Mouse (Mus musculus): ENCODE measurements around the gene Zbtb40. TPM values are rescaled to one million over a fixed set of nuclear protein-coding genes. Genes with fewer than 3 reads are reported as not detected.

Gene Zbtb40
- 4.3 and 4.4 TPM in 2 replicates for polyA plus RNA-seq (2015; fragmentation: Nextera tagmentation; extraction: Ambion mirVana)

- Histone ChIP-seq H3K27ac (ENCODE audit: low read length) (peak within 1 kb of the TSS; percentile 52), H3K4me3 (ENCODE audit: low read length) (peak within 1 kb of the TSS; percentile 99), H3K9ac (ENCODE audit: low read length) (peak within 1 kb of the TSS; percentile 86), H3K36me3 (ENCODE audit: control insufficient read depth, insufficient read depth, low read length) (no peaks in the 10 kb centered on the region), H3K9me3 (ENCODE audit: control insufficient read depth, low read length) (no peaks in the 10 kb centered on the region; the same call in 1 of the 2 replicates), H3K27me3 (ENCODE audit: control insufficient read depth, insufficient read depth, low read depth, low read length) (peaks cover 15% of the 10 kb centered on the region), H3K4me2 (ENCODE audit: low read depth, low read length) (peak within 1 kb of the TSS; percentile 69), H3K4me1 (replicated peaks; ENCODE audit: control insufficient read depth, insufficient read depth, low read length) (peaks cover 9% of the 10 kb centered on the region; the same call in 1 of the 2 replicates)
- peak; percentile 96 for ATAC-seq (ENCODE audit: low read depth)
- 1% methylated on average over 32 of the region's 32 CpGs for WGBS
Observed at GRCm38 (mm10) chr4:137048550-137049032, at the start of gene Zbtb40. Gene Zbtb40 (minus strand): TSS chr4:137048801.

- Histone ChIP-seq H3K4me1 (replicated peaks; ENCODE audit: control insufficient read depth, insufficient read depth, low read length) (no peaks in the 10 kb centered on the region), H3K9me3 (ENCODE audit: control insufficient read depth, low read length) (no peaks in the 10 kb centered on the region), H3K27ac (ENCODE audit: low read length) (no peak overlapping the region), H3K4me3 (ENCODE audit: low read length) (no peak overlapping the region), H3K36me3 (ENCODE audit: control insufficient read depth, insufficient read depth, low read length) (no peaks in the 10 kb centered on the region), H3K27me3 (ENCODE audit: control insufficient read depth, insufficient read depth, low read depth, low read length) (peaks cover 7% of the 10 kb centered on the region), H3K9ac (ENCODE audit: low read length) (no peak overlapping the region), H3K4me2 (ENCODE audit: low read depth, low read length) (no peak overlapping the region)
- WGBS: 13% methylated on average over 4 of the region's 4 CpGs
- no peak for ATAC-seq (ENCODE audit: low read depth)
Observed at GRCm38 (mm10) chr4:137097984-137098327, 49.4 kb upstream of the Zbtb40 start.

GRCm38 (mm10) chr4:137097246-137097983 is 48.8 kb upstream of the Zbtb40 start:
- no peaks in the 10 kb centered on the region for H3K9me3 ChIP-seq (ENCODE audit: control insufficient read depth, low read length)
- no peaks in the 10 kb centered on the region for H3K36me3 ChIP-seq (ENCODE audit: control insufficient read depth, insufficient read depth, low read length)
- no peaks in the 10 kb centered on the region for H3K4me1 ChIP-seq (replicated peaks; ENCODE audit: control insufficient read depth, insufficient read depth, low read length)
- no peak overlapping the region for H3K4me2 ChIP-seq (ENCODE audit: low read depth, low read length)
- H3K9ac ChIP-seq (ENCODE audit: low read length): no peak overlapping the region
- no peak for ATAC-seq (ENCODE audit: low read depth)
- no peak overlapping the region for H3K4me3 ChIP-seq (ENCODE audit: low read length)
- WGBS: 52% methylated on average over 17 of the region's 17 CpGs
- peaks cover 7% of the 10 kb centered on the region for H3K27me3 ChIP-seq (ENCODE audit: control insufficient read depth, insufficient read depth, low read depth, low read length)
- no peak overlapping the region for H3K27ac ChIP-seq (ENCODE audit: low read length)

- Histone ChIP-seq H3K9ac (ENCODE audit: low read length) (no peak overlapping the region), H3K4me1 (replicated peaks; ENCODE audit: control insufficient read depth, insufficient read depth, low read length) (no peaks in the 10 kb centered on the region), H3K4me3 (ENCODE audit: low read length) (no peak overlapping the region), H3K36me3 (ENCODE audit: control insufficient read depth, insufficient read depth, low read length) (no peaks in the 10 kb centered on the region), H3K27ac (ENCODE audit: low read length) (no peak overlapping the region), H3K9me3 (ENCODE audit: control insufficient read depth, low read length) (no peaks in the 10 kb centered on the region), H3K27me3 (ENCODE audit: control insufficient read depth, insufficient read depth, low read depth, low read length) (peaks cover 7% of the 10 kb centered on the region), H3K4me2 (ENCODE audit: low read depth, low read length) (no peak overlapping the region)
- ATAC-seq (ENCODE audit: low read depth): no peak
- WGBS: 40% methylated on average over 10 of the region's 10 CpGs
Observed at GRCm38 (mm10) chr4:137096353-137096752, 47.8 kb upstream of the Zbtb40 start.

GRCm38 (mm10) chr4:137085083-137085810 is 36.6 kb upstream of the Zbtb40 start:
- WGBS: 30% methylated on average over 18 of the region's 18 CpGs
- no peaks in the 10 kb centered on the region for H3K4me1 ChIP-seq (replicated peaks; ENCODE audit: control insufficient read depth, insufficient read depth, low read length)
- H3K9me3 ChIP-seq (ENCODE audit: control insufficient read depth, low read length): no peaks in the 10 kb centered on the region
- no peak overlapping the region for H3K4me2 ChIP-seq (ENCODE audit: low read depth, low read length)
- H3K27me3 ChIP-seq (ENCODE audit: control insufficient read depth, insufficient read depth, low read depth, low read length): peaks cover 4% of the 10 kb centered on the region
- ATAC-seq (ENCODE audit: low read depth): no peak
- no peak overlapping the region for H3K27ac ChIP-seq (ENCODE audit: low read length)
- no peaks in the 10 kb centered on the region for H3K36me3 ChIP-seq (ENCODE audit: control insufficient read depth, insufficient read depth, low read length)
- no peak overlapping the region for H3K9ac ChIP-seq (ENCODE audit: low read length)
- no peak overlapping the region for H3K4me3 ChIP-seq (ENCODE audit: low read length)

GRCm38 (mm10) chr4:137082866-137083265 is 34.3 kb upstream of the Zbtb40 start:
- no peak overlapping the region for H3K9ac ChIP-seq (ENCODE audit: low read length)
- no peak overlapping the region for H3K4me3 ChIP-seq (ENCODE audit: low read length)
- H3K4me2 ChIP-seq (ENCODE audit: low read depth, low read length): no peak overlapping the region
- no peak for ATAC-seq (ENCODE audit: low read depth)
- H3K36me3 ChIP-seq (ENCODE audit: control insufficient read depth, insufficient read depth, low read length): no peaks in the 10 kb centered on the region
- WGBS: 48% methylated on average over 2 of the region's 2 CpGs
- no peaks in the 10 kb centered on the region for H3K4me1 ChIP-seq (replicated peaks; ENCODE audit: control insufficient read depth, insufficient read depth, low read length)
- H3K27ac ChIP-seq (ENCODE audit: low read length): no peak overlapping the region
- no peaks in the 10 kb centered on the region for H3K9me3 ChIP-seq (ENCODE audit: control insufficient read depth, low read length)
- H3K27me3 ChIP-seq (ENCODE audit: control insufficient read depth, insufficient read depth, low read depth, low read length): peaks cover 4% of the 10 kb centered on the region

- peak; percentile 53 for ATAC-seq (ENCODE audit: low read depth)
Observed at GRCm38 (mm10) chr4:137081401-137081800, 32.8 kb upstream of the Zbtb40 start.

GRCm38 (mm10) chr4:137077216-137077615 is 28.6 kb upstream of the Zbtb40 start:
- Histone ChIP-seq H3K4me2 (ENCODE audit: low read depth, low read length) (no peak overlapping the region), H3K9me3 (ENCODE audit: control insufficient read depth, low read length) (no peaks in the 10 kb centered on the region), H3K27ac (ENCODE audit: low read length) (no peak overlapping the region), H3K36me3 (ENCODE audit: control insufficient read depth, insufficient read depth, low read length) (no peaks in the 10 kb centered on the region), H3K4me1 (replicated peaks; ENCODE audit: control insufficient read depth, insufficient read depth, low read length) (no peaks in the 10 kb centered on the region), H3K27me3 (ENCODE audit: control insufficient read depth, insufficient read depth, low read depth, low read length) (0 out of 2 replicates have a peak, but pooled peaks cover 4% of the 10 kb centered on the region), H3K9ac (ENCODE audit: low read length) (no peak overlapping the region), H3K4me3 (ENCODE audit: low read length) (no peak overlapping the region)
- WGBS: 10% methylated on average over 2 of the region's 2 CpGs
- no peak for ATAC-seq (ENCODE audit: low read depth)

More at GRCm38 (mm10) chr4:137081401-137081800, 32.8 kb upstream of the Zbtb40 start:
- H3K9me3 ChIP-seq (ENCODE audit: control insufficient read depth, low read length): no peaks in the 10 kb centered on the region
- no peaks in the 10 kb centered on the region for H3K4me1 ChIP-seq (replicated peaks; ENCODE audit: control insufficient read depth, insufficient read depth, low read length)
- H3K27me3 ChIP-seq (ENCODE audit: control insufficient read depth, insufficient read depth, low read depth, low read length): peaks cover 4% of the 10 kb centered on the region; the same call in 1 of the 2 replicates
- no peak overlapping the region for H3K9ac ChIP-seq (ENCODE audit: low read length)
- no peak overlapping the region for H3K4me2 ChIP-seq (ENCODE audit: low read depth, low read length)
- H3K27ac ChIP-seq (ENCODE audit: low read length): no peak overlapping the region
- H3K4me3 ChIP-seq (ENCODE audit: low read length): no peak overlapping the region
- no peaks in the 10 kb centered on the region for H3K36me3 ChIP-seq (ENCODE audit: control insufficient read depth, insufficient read depth, low read length)
- 56% methylated on average over 4 of the region's 4 CpGs for WGBS

GRCm38 (mm10) chr4:137071204-137071603 is 22.6 kb upstream of the Zbtb40 start:
- 73% methylated on average over 6 of the region's 6 CpGs for WGBS
- no peaks in the 10 kb centered on the region for H3K4me1 ChIP-seq (replicated peaks; ENCODE audit: control insufficient read depth, insufficient read depth, low read length)
- no peaks in the 10 kb centered on the region for H3K9me3 ChIP-seq (ENCODE audit: control insufficient read depth, low read length)
- no peak overlapping the region for H3K9ac ChIP-seq (ENCODE audit: low read length)
- H3K4me2 ChIP-seq (ENCODE audit: low read depth, low read length): no peak overlapping the region
- H3K27me3 ChIP-seq (ENCODE audit: control insufficient read depth, insufficient read depth, low read depth, low read length): no peaks in the 10 kb centered on the region; the same call in 1 of the 2 replicates
- H3K4me3 ChIP-seq (ENCODE audit: low read length): no peak overlapping the region
- no peak for ATAC-seq (ENCODE audit: low read depth)
- H3K36me3 ChIP-seq (ENCODE audit: control insufficient read depth, insufficient read depth, low read length): no peaks in the 10 kb centered on the region
- H3K27ac ChIP-seq (ENCODE audit: low read length): no peak overlapping the region
